Mouse (Mus musculus) kidney, adult 18-20 months (tissue): ENCODE results near the gene Ppfia4.

Experiments used
- DNase-seq: peaks from one replicate; pipeline ENCODE4 v3.0.0; 2021

Ppfia4 gene

DNA sequence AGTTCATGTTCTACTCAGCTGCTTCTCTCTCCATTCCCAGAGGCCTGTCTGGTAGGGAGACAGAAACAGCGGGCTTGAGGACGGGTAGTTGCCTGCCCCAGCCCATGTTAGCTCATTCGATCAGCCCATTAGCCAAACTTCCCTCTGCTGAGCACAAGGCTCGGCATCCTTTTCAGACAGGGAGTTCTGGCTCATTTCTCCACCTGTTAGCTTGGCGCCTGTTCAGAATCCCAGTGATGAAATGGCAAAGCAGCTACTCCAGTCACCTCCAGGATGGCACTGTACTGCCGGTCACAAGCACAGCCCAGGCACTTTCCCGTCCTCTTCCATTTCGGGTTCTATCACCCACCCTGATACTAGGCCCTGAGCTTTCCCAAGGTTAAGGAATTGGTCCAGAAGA, 35.5 kb downstream of the Ppfia4 start:
- no peak for DNase-seq

DNA sequence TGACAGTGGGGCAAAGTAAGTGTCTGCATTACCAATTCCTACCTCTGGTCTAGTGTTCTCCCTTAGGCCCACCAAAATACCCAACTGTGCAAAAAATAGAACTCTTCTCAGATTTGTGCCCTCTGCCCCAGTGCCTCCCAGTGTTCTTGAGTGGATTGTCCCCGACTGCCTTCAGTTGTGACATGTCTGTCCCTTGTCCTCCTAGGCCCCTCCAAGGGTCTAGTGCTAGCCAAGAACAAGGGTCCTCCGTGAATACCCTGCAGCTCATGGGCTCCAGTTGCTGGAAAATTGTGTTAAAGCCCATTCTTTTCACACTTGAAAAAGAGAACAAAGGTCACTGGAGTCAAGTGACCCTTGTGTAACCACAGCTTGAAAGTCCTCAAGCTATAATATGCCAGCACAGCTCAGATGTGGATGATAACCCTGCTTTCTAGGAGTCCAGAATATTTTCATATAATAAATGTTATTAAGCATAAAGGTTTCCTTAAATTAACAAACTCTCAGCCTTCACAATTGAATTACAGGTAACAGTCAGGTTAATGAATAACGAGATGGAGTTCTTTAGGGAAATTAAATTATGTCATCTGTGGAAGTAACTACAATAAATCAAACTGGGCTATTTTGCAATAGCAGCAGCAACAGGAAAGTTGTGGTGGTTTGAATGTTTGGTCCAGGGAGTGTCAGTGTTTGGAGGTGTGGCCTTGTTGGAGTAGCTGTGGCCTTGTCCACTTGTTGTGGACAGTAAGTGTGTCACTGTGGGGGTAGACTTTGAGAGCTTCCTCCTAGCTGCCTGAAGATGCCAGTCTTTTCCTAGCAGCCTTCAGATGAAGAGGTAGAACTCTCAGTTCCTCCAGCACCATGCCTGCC, 38.8 kb downstream of the Ppfia4 start:
- no peak for DNase-seq

DNA sequence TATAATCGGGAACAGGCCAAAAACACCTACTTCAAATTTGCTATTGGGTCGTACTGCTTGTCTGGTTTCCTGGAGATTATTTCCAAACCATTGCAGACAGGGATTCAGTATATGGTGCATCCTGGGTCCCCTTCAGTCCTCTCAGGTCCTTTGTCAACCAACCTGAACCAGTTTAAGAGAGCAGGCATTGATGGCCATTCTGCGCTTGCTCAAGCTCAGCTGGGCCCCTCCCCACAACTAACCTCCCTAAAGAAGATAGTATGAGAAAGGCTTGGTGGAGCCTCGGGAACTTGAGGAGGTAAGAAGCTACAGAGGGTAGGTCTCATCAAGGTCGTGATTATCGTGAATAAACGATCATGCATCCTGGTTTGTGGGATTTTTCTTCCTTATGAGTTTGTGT, 39.5 kb downstream of the Ppfia4 start:
- DNase-seq, result no peak

DNA sequence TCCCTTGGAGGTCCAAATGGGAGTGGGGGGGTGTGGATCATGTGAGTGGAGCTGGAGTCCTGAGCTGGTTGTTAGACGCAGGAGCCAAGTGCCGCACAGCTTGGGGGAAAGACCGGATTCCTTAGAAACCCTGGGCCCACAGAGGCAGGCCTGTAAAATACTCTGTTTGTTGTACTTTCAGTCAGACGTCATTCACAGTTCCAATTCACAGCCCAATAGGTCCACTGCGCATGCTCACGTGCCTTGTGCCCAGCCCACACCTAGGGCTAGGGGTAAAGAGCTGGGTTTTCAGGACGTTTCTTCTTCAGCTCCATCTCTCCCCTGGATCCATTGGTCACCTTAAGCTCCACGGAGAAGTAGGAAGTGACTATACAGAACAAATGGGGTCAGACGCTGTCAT, 40.1 kb downstream of the Ppfia4 start:
- no peak for DNase-seq

DNA sequence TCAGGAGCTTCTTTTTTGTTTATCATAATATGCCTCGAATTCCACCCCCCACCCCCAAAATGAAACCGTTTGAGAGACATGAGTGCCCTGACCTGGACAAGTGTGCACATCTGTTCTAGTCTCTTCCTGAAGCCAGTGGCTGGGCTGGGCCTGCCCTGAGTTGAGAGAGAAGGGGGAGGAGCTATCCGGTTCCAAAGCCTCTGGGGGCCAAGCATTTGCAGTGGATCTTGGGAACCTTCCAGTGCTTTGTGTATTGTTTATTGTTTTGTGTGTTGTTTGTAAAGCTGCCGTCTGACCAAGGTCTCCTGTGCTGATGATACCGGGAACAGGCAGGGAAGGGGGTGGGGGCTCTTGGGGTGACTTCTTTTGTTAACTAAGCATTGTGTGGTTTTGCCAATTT, 40.7 kb downstream of the Ppfia4 start:
- no peak for DNase-seq

DNA sequence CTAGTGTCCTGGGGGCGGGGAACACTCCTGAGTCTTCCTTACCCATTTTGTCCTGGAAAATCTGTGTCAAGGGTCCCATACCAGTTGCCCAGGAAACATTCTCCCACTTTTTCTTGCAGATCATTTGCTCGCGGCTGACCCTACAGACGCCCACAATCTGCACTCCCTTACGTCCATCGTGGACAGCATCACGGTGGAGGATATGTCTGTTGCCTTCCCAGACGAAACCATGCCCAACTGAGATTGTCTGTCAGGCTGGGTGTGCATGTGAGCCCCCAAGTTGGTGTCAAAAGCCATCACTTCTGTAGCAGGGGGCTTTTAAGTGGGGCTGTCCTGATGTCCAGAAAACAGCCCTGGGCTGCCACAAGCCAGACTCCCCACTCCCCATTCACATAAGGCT, 41.2 kb downstream of the Ppfia4 start:
- no peak for DNase-seq

DNA sequence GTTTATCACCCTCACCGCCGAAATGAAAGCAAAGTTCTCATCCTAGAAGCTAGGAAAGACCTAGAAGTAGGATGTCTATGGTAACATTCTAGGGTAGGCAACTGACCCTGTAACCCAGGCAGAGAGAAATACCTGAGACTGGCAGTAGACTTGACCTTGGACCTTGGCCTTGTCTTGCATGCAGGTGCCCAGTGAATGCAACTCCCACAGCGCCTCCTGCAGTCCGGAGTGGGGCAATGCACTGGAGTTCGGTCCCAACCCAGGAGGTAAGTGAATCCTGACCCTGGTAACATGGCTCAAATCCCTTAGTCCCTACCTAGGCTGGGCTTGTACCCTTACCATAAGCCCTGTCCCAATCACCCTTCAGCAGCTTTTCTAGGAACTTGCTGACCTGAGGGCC, 41.8 kb downstream of the Ppfia4 start:
- DNase-seq, result peak; percentile 42

DNA sequence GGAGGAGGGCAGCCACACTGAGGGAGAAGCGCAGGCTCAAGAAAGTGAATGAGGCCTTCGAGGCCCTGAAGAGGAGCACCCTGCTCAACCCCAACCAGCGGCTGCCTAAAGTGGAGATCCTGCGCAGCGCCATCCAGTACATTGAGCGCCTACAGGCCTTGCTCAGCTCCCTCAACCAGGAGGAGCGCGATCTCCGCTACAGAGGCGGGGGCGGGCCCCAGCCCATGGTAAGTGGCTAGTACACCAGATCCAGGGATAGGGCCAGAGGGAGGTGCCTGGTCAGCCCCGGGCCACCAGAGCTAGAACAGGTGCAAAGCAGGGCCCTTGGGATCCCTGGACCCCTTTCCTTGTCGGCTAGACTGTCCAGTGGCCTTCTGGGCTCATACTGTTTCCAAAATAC, 42.4 kb downstream of the Ppfia4 start:
- no peak for DNase-seq

DNA sequence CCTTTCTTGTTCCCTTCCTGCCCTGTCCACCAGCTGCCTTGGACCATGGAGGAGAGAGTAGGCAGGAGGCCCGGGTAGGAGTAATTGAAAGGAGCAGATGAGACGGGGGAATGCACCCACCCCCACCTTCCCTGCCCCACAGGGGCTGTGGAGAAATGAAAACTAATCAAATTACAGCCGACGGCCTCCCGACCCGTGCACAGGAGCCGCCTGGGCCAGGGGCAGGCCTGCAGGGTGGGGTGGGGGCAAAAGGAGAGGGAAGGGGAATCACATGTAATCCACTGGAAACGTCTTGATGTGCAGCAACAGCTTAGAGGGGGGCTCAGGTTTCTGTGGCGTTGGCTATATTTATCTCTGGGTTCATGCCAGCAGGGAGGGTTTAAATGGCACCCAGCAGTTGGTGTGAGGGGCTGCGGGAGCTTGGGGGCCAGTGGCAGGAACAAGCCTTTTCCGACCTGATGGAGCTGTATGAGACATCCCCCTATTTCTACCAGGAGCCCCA, 43.1 kb downstream of the Ppfia4 start, which contains the start of gene Myog:
Gene Myog (plus strand): TSS at position 392 of the 502 bp plus-strand sequence.
- no peak for DNase-seq

DNA sequence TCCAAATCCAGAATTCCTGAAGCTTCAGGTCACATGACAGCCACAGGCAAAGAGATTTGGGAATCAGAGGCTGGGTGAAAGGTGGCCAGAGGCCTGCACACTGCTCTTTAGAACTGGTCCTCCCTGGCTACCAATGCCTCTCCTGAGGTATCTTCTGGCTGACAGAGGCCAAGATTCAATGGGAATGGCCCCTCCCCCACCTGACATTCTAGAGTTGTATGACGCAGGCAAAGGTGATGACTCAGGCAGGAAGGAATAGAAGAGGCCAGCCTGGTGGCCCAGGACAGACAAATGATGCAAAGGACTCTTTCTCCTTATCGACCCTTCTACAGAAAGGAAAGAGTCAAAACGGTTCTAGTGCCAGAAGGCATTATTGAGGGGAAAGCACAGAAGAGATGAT, 44.5 kb downstream of the Ppfia4 start:
- DNase-seq, result no peak

DNA sequence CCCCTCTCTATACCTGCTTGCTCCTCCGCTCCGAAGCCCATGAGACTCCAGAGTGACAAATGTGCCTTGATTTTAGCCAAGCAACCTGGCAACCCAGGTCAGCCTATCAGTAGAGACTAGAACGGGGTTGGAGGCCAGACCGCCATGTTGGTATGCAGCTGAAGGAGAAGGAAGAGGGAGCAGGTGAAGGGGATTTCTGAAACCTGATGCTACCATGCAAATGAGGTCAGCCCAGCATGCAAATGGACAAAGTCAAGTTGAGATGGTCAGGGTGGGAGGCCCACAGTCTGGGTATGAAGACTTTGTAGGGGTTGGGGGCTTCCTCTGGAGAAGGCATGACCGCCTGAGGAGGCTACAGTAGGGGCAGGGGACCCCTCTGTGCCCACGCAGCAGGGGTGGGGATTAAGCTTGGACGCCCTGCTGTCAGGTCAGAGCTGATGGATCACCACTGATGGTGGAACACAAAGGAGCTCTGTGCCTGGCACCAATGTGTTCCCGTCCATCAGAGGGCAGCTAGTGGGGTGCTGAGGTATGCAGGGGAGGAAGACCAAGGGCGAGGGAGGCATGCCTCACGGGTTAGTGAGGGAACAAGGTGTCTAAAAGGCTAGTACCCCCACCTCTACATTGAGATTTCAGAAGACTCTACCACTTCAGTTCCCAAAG, 47.1 kb downstream of the Ppfia4 start:
- no peak for DNase-seq

DNA sequence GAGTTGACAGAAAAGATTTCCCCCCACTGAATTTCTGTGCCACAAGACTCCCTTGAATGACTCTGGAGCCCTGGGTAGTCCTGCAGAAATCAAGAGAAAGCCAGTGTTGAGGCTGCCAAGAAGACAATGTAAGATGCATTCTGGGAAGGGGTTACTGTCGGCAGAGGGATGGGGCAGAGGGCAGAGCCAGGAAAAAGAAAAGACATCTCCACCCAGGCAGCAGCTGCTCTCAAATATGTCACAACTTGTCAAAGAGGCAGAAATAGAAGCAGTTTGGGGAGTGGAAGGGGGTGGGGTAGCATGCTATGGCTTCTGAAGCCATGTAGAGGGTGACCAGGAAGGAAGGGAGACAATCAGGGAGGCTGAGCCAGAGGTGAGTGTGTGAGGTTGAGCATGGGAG, 49.6 kb downstream of the Ppfia4 start:
- DNase-seq, result no peak

DNA sequence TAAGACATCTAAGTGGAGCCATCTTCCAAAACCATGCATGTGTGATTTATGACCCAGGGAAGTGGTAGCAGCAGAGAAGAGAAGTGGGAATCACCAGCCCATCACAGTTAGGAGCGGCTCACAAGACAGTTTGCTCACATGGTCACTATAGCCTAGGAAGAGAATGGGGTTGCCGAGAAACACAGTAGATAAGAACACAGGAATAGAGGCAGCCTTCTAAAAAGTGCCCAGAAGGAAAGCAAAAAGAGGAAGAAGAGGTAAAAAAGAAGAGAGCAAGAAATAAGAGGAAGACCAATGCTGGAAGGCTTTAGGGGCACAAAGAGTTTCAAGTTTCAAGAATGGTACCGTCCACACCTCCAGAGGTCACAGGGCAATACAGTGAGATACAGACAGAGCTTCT, 50.4 kb downstream of the Ppfia4 start:
- no peak for DNase-seq

DNA sequence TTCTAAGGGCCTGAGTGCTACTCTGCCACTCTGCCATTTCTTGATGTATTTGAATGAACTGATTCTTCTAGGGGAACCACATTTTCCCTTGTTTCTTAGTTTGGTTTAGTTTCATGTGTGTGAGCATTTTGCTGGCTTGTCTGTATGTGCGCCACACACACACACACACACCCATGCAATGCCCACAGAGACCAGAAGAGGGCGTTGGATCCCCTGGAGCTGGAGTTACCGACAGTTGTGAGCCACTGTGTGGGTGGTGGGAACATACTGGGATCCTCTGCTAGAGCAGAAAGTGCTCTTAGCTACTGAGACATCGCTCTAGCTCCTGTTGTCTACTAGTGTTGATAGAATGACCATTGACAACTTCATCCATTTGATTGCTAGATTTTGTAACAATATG, 51.2 kb downstream of the Ppfia4 start:
- no peak for DNase-seq

DNA sequence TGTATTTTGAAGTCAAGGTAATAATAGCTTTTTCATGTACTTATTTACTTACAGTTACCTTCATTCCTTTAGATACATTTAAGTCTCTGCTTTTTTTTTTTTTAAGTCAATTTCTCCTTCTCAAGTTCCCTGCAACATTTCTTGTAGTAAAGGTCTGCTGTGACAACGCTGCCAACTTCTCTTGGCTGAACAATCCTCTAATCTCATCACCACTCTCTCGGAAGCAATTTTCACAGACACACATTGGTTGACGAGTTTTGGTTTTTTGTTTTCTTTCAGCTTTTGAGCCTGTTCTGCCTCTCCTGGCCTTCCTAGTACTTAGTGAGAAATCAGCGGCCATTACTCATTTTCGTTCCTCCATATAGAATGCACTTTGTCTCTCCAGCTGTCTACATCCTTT, 52.6 kb downstream of the Ppfia4 start:
- DNase-seq, result no peak

DNA sequence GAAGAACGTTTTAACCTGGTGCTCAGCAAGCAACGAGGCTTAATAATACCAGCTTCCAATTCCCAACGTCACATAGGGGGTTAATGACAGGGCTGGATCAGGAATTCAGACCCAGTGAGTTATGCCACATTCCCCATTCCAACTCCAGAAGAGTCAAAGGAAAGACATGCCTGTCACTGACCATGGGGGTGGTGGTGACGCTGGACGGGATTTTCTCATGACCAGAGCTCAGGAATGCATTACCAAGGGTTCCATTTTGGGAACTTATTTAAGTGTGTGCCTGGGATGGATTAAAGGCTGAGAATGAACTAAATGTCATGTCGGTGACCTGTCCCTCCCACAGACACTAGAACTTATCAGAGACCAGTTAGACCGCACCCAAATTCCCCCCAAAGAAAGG, 55.9 kb downstream of the Ppfia4 start:
- no peak for DNase-seq

DNA sequence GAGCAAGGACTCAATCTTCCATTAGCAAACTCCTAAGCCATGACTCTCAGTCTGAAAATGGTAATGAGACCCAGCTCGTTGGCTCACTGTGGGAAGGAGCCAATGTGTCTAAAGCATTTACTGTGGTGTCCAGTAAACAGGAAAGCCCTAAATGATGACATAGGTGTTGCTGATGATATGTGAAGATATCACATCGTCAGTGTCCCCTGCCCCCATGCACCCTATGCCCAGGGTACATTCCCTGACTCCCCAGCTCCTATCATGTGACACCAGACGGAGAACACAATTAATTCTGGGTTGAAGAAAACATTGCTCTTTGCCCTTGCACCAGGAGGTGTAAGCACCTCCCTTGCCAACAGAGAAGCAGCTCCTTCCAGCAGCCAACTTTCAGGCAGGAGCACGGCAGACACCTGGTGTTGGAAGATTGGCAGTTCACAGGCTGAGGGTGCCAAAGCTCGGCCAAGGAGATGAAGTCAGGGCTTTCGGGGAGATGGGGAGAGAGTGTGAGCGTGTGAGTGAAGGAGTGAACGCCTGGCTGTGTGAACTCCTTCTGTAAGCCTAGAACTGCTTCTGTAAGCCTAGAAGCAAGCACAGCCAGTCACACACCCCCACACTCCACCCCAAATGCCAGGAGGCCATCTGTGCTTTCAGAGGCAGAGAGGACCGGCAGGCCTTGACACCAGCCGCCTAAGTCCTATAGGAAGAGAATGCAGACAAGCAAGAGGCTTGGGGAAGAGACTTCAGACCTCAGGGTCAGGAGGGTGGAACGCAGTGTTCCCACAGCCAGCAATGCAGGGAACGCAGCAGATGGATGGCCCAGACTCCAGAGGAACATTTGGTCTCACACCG, 56.9 kb downstream of the Ppfia4 start:
- DNase-seq, result peak; percentile 59

DNA sequence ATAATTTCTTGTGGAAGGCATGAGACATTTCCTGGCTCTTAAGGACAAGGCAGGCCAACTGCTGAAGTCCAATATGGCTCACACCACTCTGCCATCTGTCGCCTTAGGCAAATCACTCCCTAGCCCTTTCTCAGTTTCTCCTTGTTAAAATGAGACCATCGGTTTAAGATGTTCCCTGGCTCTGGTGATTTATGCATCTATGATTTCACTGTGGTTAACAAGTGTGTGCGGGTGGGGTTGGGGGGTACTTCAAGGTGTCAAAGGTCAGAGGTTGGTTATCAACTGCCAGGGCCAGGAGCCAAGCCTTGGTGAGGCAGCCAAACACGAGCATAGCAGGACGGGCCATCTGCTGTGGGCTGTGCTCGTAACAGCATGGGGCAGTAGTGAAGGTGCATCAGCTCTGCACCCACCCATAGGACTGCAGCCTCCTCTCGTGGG, 58.2 kb downstream of the Ppfia4 start:
- DNase-seq, result no peak

DNA sequence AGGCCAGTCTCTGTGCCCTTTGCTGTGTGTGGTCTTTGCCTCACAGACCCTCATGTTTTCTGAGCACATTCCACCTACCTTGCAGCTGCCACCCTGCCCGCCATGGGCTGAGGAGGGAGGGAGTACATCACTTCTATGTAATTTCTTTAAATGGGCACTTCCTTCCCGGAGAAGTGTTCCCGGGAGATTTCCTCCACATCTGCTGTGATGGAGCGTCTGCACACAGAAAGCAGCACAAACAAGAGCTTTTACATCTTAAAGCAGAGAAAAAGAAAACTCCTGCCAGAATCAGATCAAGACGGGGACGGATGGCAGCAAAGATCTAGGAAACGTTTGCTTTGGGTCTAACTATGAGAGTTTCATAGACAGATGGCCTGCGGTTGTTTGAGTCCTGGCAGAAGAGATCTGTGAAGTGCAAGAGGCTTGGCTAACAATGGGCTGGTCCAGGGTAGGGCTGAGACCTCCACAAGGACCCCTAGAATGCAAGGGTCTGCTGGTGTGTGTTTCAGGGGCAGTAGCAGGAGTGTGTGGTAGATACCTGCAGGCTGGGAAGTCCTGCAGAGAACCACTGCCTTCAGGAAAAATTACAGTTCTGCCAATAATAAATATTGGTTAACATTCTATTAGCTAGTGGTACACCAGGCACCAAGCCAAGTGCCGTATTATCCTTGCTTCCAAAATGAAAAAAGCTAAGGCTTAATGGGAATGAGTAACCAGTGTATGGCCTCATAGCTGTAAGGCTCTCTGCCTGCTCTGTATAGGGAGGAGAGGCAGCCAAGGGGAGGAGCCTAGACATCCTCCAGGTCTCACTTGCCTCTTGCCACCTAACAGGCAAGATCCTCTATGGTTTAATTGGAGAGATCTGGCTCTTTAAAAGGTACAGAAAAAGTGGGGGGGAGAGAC, 59.0 kb downstream of the Ppfia4 start:
- DNase-seq, result no peak

DNA sequence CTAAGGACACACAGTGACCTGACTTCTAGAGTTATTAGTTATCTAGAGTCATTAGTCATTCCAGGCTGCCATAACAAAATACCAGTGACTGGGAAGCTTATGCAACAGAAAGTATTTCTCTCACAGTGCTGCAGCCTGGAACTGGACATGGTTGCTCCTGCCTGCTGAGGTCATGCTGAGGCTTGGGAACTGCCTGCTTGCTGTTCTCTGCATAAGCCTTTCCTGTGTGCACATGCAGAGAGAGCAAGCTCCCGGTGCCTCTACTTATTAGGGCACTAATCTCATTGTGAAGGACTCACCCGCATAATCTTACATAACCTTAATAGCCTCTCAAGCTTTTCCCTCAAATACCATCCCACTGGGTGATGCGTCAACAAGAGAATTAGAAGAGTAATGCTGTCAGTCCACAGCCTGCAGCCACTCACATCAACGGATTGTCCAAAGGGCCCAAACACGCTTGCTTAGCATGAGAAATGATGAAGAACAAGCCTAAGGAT, 59.9 kb downstream of the Ppfia4 start:
- DNase-seq, result no peak

DNA sequence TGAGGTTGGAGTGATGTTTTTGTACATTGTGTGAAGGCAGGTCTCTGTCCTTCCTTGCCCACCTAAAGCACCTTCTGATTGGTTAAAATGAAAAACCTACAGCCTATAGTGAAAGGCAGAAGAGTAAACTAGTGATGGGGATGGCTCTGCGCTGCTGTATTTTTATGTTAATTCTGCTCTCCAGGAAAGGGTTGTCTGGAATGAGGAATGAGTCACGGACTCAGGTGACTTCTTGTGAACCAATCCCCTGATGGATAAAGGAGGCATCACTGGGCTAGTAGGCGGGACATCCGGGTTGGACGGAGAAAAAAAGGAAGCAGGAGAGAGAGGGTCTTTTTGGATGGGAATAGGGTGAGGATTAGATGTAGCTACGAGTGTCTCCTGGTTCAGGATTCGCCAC, 62.7 kb downstream of the Ppfia4 start:
- no peak for DNase-seq

DNA sequence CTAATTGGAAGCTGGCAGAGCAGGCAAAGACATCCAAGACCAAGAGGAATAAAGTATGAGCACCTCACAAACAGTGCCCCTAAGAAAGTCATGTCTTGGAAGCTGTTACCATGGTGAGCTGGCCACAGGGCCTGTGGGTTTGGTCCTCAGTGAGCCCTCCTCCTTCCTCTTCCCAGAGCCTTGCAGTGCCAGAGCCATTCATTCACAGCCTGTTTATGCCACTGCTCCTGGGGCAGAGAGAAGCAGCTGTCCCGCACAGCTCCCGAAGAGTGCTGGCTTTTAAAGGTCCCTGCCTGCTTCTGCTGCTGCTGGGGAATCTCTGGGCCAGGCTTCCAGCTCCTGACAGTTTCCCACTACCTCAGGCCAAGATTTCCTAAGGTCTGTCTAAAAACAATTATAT, 66.9 kb downstream of the Ppfia4 start:
- no peak for DNase-seq
